Mouse (Mus musculus) liver, embryonic 14.5 days (tissue): Measurements from ENCODE around the gene Polr3b.

Experiments
- CTCF ChIP-seq: IDR thresholded peaks from 2 replicates; pipeline ENCODE4 v1.5.1; 2016; ENCODE audit warnings: antibody characterized with exemption, low read depth, control low read depth
- EP300 ChIP-seq: IDR thresholded peaks from 2 replicates; pipeline ENCODE4 v1.6.1; 2016; ENCODE audit warnings: antibody characterized with exemption, low read depth

- TF ChIP-seq CTCF (no peak), EP300 (no peak)
These were observed 8.7 kb upstream of the Polr3b start for GRCm38 (mm10) chr10:84613366-84613765.
